Mouse (Mus musculus) thymus, postnatal 10 days (tissue): ENCODE results near the gene Clmp.
"Not testable (repeated sequence)": the region's sequence is repeated elsewhere in the genome, so short reads cannot be mapped to it uniquely, and the experiment has no call there.

ENCODE experiments used
- DNase-seq, 2 experiments: peaks; one replicate each; pipeline ENCODE4 v3.0.0; 2021; ENCODE audit warnings: low spot score in 2 of 2

The Clmp gene

GRCm38 (mm10) chr9:40776459-40777248 lies 90.9 kb downstream of the Clmp start:
- DNase-seq = no peak

- no peak for DNase-seq
Measured at GRCm38 (mm10) chr9:40780111-40780510, 94.3 kb downstream of the Clmp start.

DNA sequence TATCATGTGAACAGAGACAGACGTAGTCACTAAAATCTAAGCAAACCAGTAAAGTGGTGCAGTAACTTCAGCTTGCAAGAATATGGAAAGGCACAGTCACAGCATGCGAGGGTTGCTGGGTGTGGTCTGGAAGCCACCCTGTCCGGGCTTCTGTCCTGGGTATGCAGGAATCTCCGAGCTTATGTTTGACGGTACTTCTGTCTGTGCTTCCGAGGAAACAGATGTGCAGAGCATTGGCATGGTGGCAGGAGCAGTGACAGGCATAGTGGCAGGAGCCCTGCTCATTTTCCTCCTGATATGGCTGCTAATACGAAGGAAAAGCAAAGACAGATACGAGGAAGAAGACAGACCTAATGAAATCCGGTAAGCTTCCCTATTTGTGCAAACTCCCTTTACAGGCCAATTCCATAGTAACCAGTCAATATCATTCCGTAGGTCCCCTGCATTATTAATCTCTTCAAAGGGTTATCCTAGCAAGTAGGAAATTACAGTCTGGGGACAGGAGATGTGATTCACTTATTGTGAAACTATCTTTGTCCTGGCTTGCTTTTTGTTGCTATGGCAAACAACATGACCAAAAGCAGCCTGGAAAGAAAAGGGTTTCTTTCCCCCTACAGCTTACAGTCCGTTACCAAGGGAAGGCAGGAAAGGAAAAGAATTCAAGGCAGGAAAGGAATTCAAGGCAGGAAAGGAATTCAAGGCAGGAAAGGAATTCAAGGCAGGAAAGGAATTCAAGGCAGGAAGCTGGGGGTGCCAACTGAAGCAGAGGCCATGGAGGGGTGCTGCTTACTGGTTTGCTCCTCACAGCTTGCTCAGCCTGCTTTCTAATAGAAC lies 95.3 kb downstream of the Clmp start:
- DNase-seq = no peak

- DNase-seq = peak in 1 of 2 experiments; percentile 23
Measured at GRCm38 (mm10) chr9:40781726-40782581, 96.2 kb downstream of the Clmp start.

- DNase-seq = peak; percentile 48 to 55
Measured at GRCm38 (mm10) chr9:40783641-40784373, 98.0 kb downstream of the Clmp start.

- no peak for DNase-seq
Measured at GRCm38 (mm10) chr9:40784374-40784967, 98.7 kb downstream of the Clmp start.

DNA sequence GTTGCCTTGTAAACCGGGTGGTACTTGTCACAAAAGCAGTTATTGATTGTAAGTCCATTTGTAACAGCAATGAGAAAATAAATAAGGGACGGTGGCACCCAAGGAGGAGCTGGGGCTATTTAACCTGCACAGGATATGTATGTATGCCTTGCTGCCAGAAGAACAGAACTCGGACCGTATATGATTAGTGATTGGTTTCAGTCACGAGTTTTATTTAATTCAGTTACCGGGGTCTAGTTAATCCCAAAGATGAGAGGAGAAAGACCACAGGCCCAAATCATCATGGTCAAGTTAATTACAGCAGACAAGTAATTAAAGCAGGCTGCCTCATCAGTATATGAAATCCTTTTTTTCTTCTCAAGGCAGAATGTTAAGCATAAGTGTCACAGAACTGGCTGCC lies 99.7 kb downstream of the Clmp start:
- no peak for DNase-seq

- DNase-seq = not testable (repeated sequence)
Measured at GRCm38 (mm10) chr9:40786820-40787219, 101.1 kb downstream of the Clmp start.

- no peak for DNase-seq
Measured at GRCm38 (mm10) chr9:40791864-40792633, 106.3 kb downstream of the Clmp start.

DNA sequence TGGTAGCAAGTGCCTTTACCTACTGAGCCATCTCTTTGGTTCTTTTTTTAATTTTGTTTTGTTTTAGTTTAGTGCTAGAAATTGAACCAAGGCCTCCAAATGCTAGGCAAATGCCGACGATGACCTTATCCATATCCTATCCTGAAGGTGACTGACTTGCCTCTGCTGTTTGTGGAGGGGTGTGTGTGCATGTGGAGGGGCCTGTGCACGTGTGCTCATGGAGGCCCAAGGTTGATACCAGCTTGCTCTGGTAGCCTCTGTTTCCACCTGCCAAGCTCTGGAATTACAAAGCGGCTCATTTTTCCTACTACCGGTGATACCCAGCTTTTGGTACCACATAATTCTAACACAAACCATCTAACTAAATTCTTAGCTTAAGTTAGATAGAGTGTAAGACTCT lies 107.8 kb downstream of the Clmp start:
- DNase-seq = no peak

- DNase-seq = no peak
Measured at GRCm38 (mm10) chr9:40794251-40794650, 108.5 kb downstream of the Clmp start.

DNA sequence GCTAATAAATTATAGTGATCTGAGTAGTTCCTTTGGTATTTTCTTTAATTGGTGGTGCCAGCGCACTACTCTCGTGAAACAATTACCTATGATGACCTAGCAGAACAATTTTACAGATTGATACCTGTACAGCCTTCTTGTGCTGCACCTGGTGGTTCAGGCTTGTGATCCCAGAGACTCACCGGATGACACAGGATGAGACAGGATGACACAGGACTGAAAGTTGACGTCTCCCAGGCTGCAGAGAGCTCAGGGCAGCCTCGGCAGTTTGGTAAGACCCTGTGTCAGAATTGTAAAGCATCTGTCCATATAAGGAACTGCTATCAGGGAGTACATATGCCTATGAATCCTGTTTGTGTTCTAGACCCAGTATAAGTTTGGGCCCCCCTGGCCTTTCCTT lies 109.2 kb downstream of the Clmp start:
- no peak for DNase-seq

DNA sequence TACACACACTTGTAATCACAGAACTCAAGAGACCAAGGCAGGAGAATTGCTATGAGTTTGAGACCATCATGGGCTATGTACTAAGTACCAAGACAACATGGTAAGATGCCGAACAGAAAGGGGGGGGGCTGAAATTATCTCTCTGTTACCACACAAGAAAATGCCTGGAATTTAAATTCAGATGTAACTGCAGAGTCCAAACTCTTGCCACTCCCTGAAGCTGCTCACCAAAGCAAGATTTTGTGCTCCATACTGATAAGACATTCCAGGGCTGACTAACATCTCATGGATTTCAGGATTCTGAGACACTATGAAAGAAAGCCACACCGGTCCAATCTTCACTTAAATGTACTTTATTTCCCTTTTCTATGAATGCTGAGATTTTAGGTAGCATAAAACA lies 109.8 kb downstream of the Clmp start:
- DNase-seq = no peak

- no peak for DNase-seq
Measured at GRCm38 (mm10) chr9:40796054-40796453, 110.3 kb downstream of the Clmp start.

DNA sequence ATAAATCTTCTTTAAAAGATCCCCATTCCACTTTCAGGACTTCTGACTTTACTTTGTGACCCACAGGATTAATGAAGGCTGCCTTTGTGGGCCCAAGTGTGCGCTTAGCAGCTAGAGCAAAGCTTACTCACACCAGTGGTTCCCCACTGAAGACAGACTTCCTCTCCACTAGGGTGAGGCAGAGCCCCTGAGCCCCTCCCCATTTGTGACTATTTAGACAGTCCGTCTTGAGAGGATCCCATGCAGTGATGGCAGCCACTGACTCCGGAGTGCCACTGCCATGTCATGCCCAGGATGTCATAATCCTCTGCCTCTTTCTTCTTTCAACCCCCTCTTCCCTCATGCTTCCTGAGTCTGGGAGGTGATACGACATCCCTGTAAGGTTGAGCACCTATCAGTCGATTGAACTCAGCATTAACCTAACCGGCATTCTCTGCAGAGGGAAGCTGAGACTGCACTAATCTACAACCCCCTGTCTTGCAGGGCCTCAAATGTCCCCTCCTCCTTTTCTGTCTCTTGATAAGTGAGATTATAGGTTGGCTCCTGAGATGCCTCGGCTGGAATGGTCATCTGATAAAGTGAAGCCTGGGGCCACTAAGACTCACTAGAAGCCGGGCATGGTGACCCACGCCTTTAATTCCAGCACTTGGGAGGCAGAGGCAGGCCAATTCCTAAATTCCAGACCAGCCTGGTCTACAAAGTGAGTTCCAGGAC lies 112.6 kb downstream of the Clmp start:
- DNase-seq = peak in 1 of 2 experiments; percentile 12

- peak; percentile 18 to 19 for DNase-seq
Measured at GRCm38 (mm10) chr9:40799112-40799511, 113.3 kb downstream of the Clmp start.

GRCm38 (mm10) chr9:40799837-40800501 lies 114.2 kb downstream of the Clmp start:
- peak; percentile 56 to 58 for DNase-seq

GRCm38 (mm10) chr9:40800675-40801612 lies 115.2 kb downstream of the Clmp start, which contains the start of gene Hspa8:
Gene Hspa8 (plus strand): TSS chr9:40800984.
- DNase-seq = peak; percentile 100
